Mouse (Mus musculus) hindbrain, embryonic 16.5 days (tissue): Measurements from ENCODE around the gene Syn1. TPM values are rescaled to one million over a fixed set of nuclear protein-coding genes. Genes with fewer than 3 reads are reported as not detected.

Experiments
- ATAC-seq: fragments of 200-750 bp; cut with Nextera tagmentation; 2 replicates; pipeline ENCODE4 v1.8.0; 2017; ENCODE audit warnings: moderate TSS enrichment, moderate library complexity
- H3K27ac ChIP-seq: fragments of 300-500 bp; sonication (generic); 2 replicates; pipeline ENCODE4 v1.5.1; 2014; ENCODE audit warnings: low read depth, mild to moderate bottlenecking, control low read depth, low read length, moderate library complexity
- H3K27me3 ChIP-seq: fragments of 300-500 bp; sonication (generic); replicated peaks from 2 replicates; pipeline ENCODE4 v1.6.1; 2014; ENCODE audit warnings: low read length; ENCODE audit not compliant: control insufficient read depth, insufficient read depth
- H3K36me3 ChIP-seq: fragments of 300-500 bp; sonication (generic); 2 replicates; pipeline ENCODE4 v1.6.1; 2014; ENCODE audit warnings: mild to moderate bottlenecking, low read length, moderate library complexity, mixed read lengths; ENCODE audit not compliant: control insufficient read depth, insufficient read depth
- H3K4me1 ChIP-seq: fragments of 300-500 bp; sonication (generic); 2 replicates; pipeline ENCODE4 v1.6.1; 2014; ENCODE audit warnings: low read depth, low read length; ENCODE audit not compliant: control insufficient read depth, insufficient read depth
- H3K4me2 ChIP-seq: fragments of 300-500 bp; sonication (generic); 2 replicates; pipeline ENCODE4 v1.6.1; 2014; ENCODE audit warnings: mild to moderate bottlenecking, low read length, control low read depth, moderate library complexity
- H3K4me3 ChIP-seq: fragments of 300-500 bp; sonication (generic); 2 replicates; pipeline ENCODE4 v1.5.1; 2014; ENCODE audit warnings: mild to moderate bottlenecking, low read length, control low read depth, moderate library complexity
- H3K9ac ChIP-seq: fragments of 300-500 bp; sonication (generic); 2 replicates; pipeline ENCODE4 v1.6.1; 2014; ENCODE audit warnings: low read depth, mild to moderate bottlenecking, control low read depth, low read length, moderate library complexity
- H3K9me3 ChIP-seq: fragments of 300-500 bp; sonication (generic); 2 replicates; pipeline ENCODE4 v1.6.1; 2014; ENCODE audit warnings: mild to moderate bottlenecking, low read length, moderate library complexity; ENCODE audit not compliant: control insufficient read depth
- WGBS: fragments of 180-500 bp; shearing (Covaris S2); extraction: QIAGEN DNeasy Blood & Tissue Kit; methylation state at CpG from one replicate; pipeline ENCODE4 v1.1.7; 2014; 5-methylcytosine and 5-hydroxymethylcytosine counted together
- polyA plus RNA-seq: library from polyadenylated mRNA; unstranded; fragments of >200 nt; fragmentation: Nextera tagmentation; extraction: Ambion mirVana; gene quantifications from 2 replicates; pipeline ENCODE4 v1.2.1, GENCODE M21; 2015

The Syn1 gene
- polyA plus RNA-seq, 1 experiment from 2014 or later = 76.9 TPM

- peak overlapping the region; percentile 51 for H3K4me2 ChIP-seq
- H3K4me3 ChIP-seq = peak overlapping the region; percentile 63
- no peaks in the 10 kb centered on the region for H3K27me3 ChIP-seq
- 41% methylated on average over 5 of the region's 5 CpGs for WGBS
- no peaks in the 10 kb centered on the region; the same call in 1 of the 2 replicates for H3K36me3 ChIP-seq
- H3K27ac ChIP-seq = peak overlapping the region; percentile 64; the same call in 1 of the 2 replicates
- peak; percentile 7 for ATAC-seq
- H3K9ac ChIP-seq = no peak overlapping the region; the same call in 1 of the 2 replicates
- H3K4me1 ChIP-seq = no peaks in the 10 kb centered on the region
- no peaks in the 10 kb centered on the region; the same call in 1 of the 2 replicates for H3K9me3 ChIP-seq
These were observed 562 bp upstream of the Syn1 start for GRCm38 (mm10) chrX:20921366-20921765.

GRCm38 (mm10) chrX:20920249-20920843 is 458 bp downstream of the Syn1 start:
- peak overlapping the region; percentile 84 for H3K27ac ChIP-seq
- 17% methylated on average over 36 of the region's 49 CpGs for WGBS
- no peaks in the 10 kb centered on the region for H3K4me1 ChIP-seq
- H3K9ac ChIP-seq = peak overlapping the region; percentile 77
- no peaks in the 10 kb centered on the region for H3K36me3 ChIP-seq
- H3K4me2 ChIP-seq = peak overlapping the region; percentile 51
- peak; percentile 46 for ATAC-seq
- H3K4me3 ChIP-seq = peak overlapping the region; percentile 63
- H3K27me3 ChIP-seq = no peaks in the 10 kb centered on the region
- no peaks in the 10 kb centered on the region; the same call in 1 of the 2 replicates for H3K9me3 ChIP-seq

- Histone ChIP-seq H3K9ac (no peak overlapping the region), H3K9me3 (no peaks in the 10 kb centered on the region), H3K36me3 (no peaks in the 10 kb centered on the region), H3K4me1 (no peaks in the 10 kb centered on the region), H3K27ac (no peak overlapping the region), H3K4me2 (no peak overlapping the region), H3K4me3 (no peak overlapping the region), H3K27me3 (no peaks in the 10 kb centered on the region)
- ATAC-seq = no peak
These were observed 5.7 kb downstream of the Syn1 start for GRCm38 (mm10) chrX:20915075-20915474.

GRCm38 (mm10) chrX:20913726-20914125 is 7.1 kb downstream of the Syn1 start:
- H3K9ac ChIP-seq = no peak overlapping the region
- ATAC-seq = no peak
- H3K27ac ChIP-seq = no peak overlapping the region
- 0 out of 2 replicates have a peak, but pooled peaks cover 2% of the 10 kb centered on the region for H3K36me3 ChIP-seq
- no peak overlapping the region for H3K4me3 ChIP-seq
- no peaks in the 10 kb centered on the region for H3K9me3 ChIP-seq
- no peak overlapping the region for H3K4me2 ChIP-seq
- WGBS = 88% methylated on average over 6 of the region's 6 CpGs
- H3K4me1 ChIP-seq = no peaks in the 10 kb centered on the region
- H3K27me3 ChIP-seq = no peaks in the 10 kb centered on the region

GRCm38 (mm10) chrX:20910074-20910473 is 10.7 kb downstream of the Syn1 start:
- no peak for ATAC-seq
- 36% methylated on average over 3 of the region's 3 CpGs for WGBS
- Histone ChIP-seq H3K4me1 (no peaks in the 10 kb centered on the region), H3K9me3 (0 out of 2 replicates have a peak, but pooled peaks cover 2% of the 10 kb centered on the region), H3K4me3 (no peak overlapping the region), H3K27me3 (no peaks in the 10 kb centered on the region), H3K27ac (no peak overlapping the region), H3K4me2 (no peak overlapping the region), H3K36me3 (0 out of 2 replicates have a peak, but pooled peaks cover 2% of the 10 kb centered on the region), H3K9ac (no peak overlapping the region)

GRCm38 (mm10) chrX:20875241-20875640 is 45.6 kb downstream of the Syn1 start:
- Histone ChIP-seq H3K9ac (no peak overlapping the region), H3K36me3 (no peaks in the 10 kb centered on the region), H3K4me3 (no peak overlapping the region), H3K27ac (no peak overlapping the region), H3K27me3 (no peaks in the 10 kb centered on the region), H3K4me1 (no peaks in the 10 kb centered on the region), H3K9me3 (no peaks in the 10 kb centered on the region), H3K4me2 (no peak overlapping the region)
- 35% methylated on average over 3 of the region's 3 CpGs for WGBS
- ATAC-seq = no peak

GRCm38 (mm10) chrX:20872928-20873500 is 47.8 kb downstream of the Syn1 start:
- WGBS = 23% methylated on average over 11 of the region's 11 CpGs
- Histone ChIP-seq H3K27ac (no peak overlapping the region), H3K4me2 (no peak overlapping the region), H3K4me1 (no peaks in the 10 kb centered on the region), H3K4me3 (no peak overlapping the region), H3K9ac (no peak overlapping the region), H3K36me3 (no peaks in the 10 kb centered on the region), H3K27me3 (no peaks in the 10 kb centered on the region), H3K9me3 (no peaks in the 10 kb centered on the region)
- ATAC-seq = no peak

GRCm38 (mm10) chrX:20869962-20870513 is 50.8 kb downstream of the Syn1 start, which contains the start of gene Timp1:
Gene Timp1, plus strand, starts transcription at chrX:20870166.
- no peak within 1 kb of the TSS for H3K27ac ChIP-seq
- WGBS = 23% methylated on average over 18 of the region's 18 CpGs
- peak within 1 kb of the TSS; percentile 6; the same call in 1 of the 2 replicates for H3K4me3 ChIP-seq
- ATAC-seq = no peak
- H3K27me3 ChIP-seq = no peaks in the 10 kb centered on the region
- no peaks in the 10 kb centered on the region for H3K4me1 ChIP-seq
- no peaks in the 10 kb centered on the region for H3K36me3 ChIP-seq
- H3K9ac ChIP-seq = no peak within 1 kb of the TSS
- H3K4me2 ChIP-seq = peak within 1 kb of the TSS; percentile 33
- no peaks in the 10 kb centered on the region for H3K9me3 ChIP-seq

GRCm38 (mm10) chrX:20869203-20869602 is 51.6 kb downstream of the Syn1 start:
- H3K4me2 ChIP-seq = no peak overlapping the region
- H3K36me3 ChIP-seq = no peaks in the 10 kb centered on the region
- H3K4me3 ChIP-seq = no peak overlapping the region
- no peaks in the 10 kb centered on the region for H3K9me3 ChIP-seq
- no peaks in the 10 kb centered on the region for H3K27me3 ChIP-seq
- 60% methylated on average over 1 of the region's 1 CpGs for WGBS
- no peak overlapping the region for H3K27ac ChIP-seq
- ATAC-seq = no peak
- H3K9ac ChIP-seq = no peak overlapping the region
- H3K4me1 ChIP-seq = no peaks in the 10 kb centered on the region
